20 mouse cellular contexts compared by ENCODE assay signal in genomic region chr11:97626431-97626830, GRCm38 (mm10). TPM values are rescaled to one million over a fixed set of nuclear protein-coding genes. Genes with fewer than 3 reads are reported as not detected.
DNase-seq lines count a peak whose midpoint lies in the region; ATAC-seq lines count a peak whose summit lies in the region.
"Had no signal": no experiment of that assay in that cellular context is flagged by ENCODE, and none has a peak within 500 bp of the region (broad histone marks: within the 10 kb centered on the region; RNA-seq: fewer than 3 reads in every experiment).

No protein-coding gene starts in this region.

- no peak overlapping the region for H3K4me2 ChIP-seq in hindbrain, embryonic 12.5 days (replicated peaks)
- H3K4me2 ChIP-seq in hindbrain, embryonic 16.5 days (ENCODE audit: low read length) = no peak overlapping the region
- H3K4me2 ChIP-seq in limb, embryonic 12.5 days = peak overlapping the region; percentile 83
- H3K4me2 ChIP-seq: hindbrain, embryonic 14.5 days; limb, embryonic 15.5 days had no signal

- DNase-seq in ES-CJ7 (ENCODE audit: low read depth, low spot score) = peak; percentile 66
- DNase-seq in ZHBTc4 (ENCODE audit: low read depth, low spot score) = peak; percentile 46
- no peak for DNase-seq in layer of hippocampus, adult 9-10 months (ENCODE audit: low spot score)
- DNase-seq: adrenal gland, postnatal 14 days; cerebellum, adult 8-10 months; gastrocnemius, postnatal 10 days; heart, adult 2 months had no signal

- H3K36me3 ChIP-seq in hindbrain, embryonic 12.5 days = no peaks in the 10 kb centered on the region
- H3K36me3 ChIP-seq in hindbrain, embryonic 16.5 days (ENCODE audit: control insufficient read depth, insufficient read depth, low read length) = no peaks in the 10 kb centered on the region
- H3K36me3 ChIP-seq in limb, embryonic 12.5 days = no peaks in the 10 kb centered on the region
- H3K36me3 ChIP-seq: limb, embryonic 15.5 days had no signal

- peak overlapping the region; percentile 2; the same call in 1 of the 2 replicates for H3K9ac ChIP-seq in hindbrain, embryonic 12.5 days
- no peak overlapping the region for H3K9ac ChIP-seq in hindbrain, embryonic 16.5 days (ENCODE audit: low read depth, low read length)
- H3K9ac ChIP-seq in limb, embryonic 12.5 days (replicated peaks) = no peak overlapping the region
- H3K9ac ChIP-seq: hindbrain, embryonic 14.5 days; limb, embryonic 15.5 days had no signal

- ATAC-seq in hindbrain, embryonic 12.5 days (ENCODE audit: low FRiP score) = no peak
- no peak for ATAC-seq in hindbrain, embryonic 16.5 days
- no peak for ATAC-seq in limb, embryonic 12.5 days (ENCODE audit: insufficient number of reproducible peaks, insufficient read depth, low FRiP score, low TSS enrichment, low read depth)
- no peak for ATAC-seq in erythroblast, adult 5-6 weeks (replicated peaks; ENCODE audit: low FRiP score, poor library complexity, severe bottlenecking)
- ATAC-seq: activated CD4-positive, CD25-positive, alpha-beta regulatory T cell, adult 4 months had no signal

- H3K27me3 ChIP-seq in hindbrain, embryonic 12.5 days = peaks cover 81% of the 10 kb centered on the region
- H3K27me3 ChIP-seq in hindbrain, embryonic 16.5 days (replicated peaks; ENCODE audit: control insufficient read depth, insufficient read depth, low read length) = peaks cover 53% of the 10 kb centered on the region
- peaks cover 84% of the 10 kb centered on the region for H3K27me3 ChIP-seq in limb, embryonic 12.5 days

- H3K4me3 ChIP-seq in hindbrain, embryonic 12.5 days = no peak overlapping the region
- H3K4me3 ChIP-seq in hindbrain, embryonic 16.5 days (ENCODE audit: low read length) = no peak overlapping the region
- no peak overlapping the region; the same call in 1 of the 2 replicates for H3K4me3 ChIP-seq in limb, embryonic 12.5 days (replicated peaks)
- H3K4me3 ChIP-seq: erythroblast, embryonic 14.5 days; heart, adult 2 months; limb, embryonic 15.5 days; megakaryocyte, embryonic 14.5 days had no signal

- H3K4me1 ChIP-seq in hindbrain, embryonic 12.5 days = peaks cover 29% of the 10 kb centered on the region
- peaks cover 24% of the 10 kb centered on the region for H3K4me1 ChIP-seq in hindbrain, embryonic 16.5 days (ENCODE audit: control insufficient read depth, insufficient read depth, low read depth, low read length)
- peaks cover 39% of the 10 kb centered on the region for H3K4me1 ChIP-seq in limb, embryonic 12.5 days (replicated peaks)

- WGBS in hindbrain, embryonic 12.5 days = 3% methylated on average over 13 of the region's 13 CpGs
- 13% methylated on average over 13 of the region's 13 CpGs for WGBS in hindbrain, embryonic 16.5 days
- 4% methylated on average over 13 of the region's 13 CpGs for WGBS in limb, embryonic 12.5 days

- H3K27ac ChIP-seq in hindbrain, embryonic 12.5 days = no peak overlapping the region
- H3K27ac ChIP-seq in hindbrain, embryonic 16.5 days (ENCODE audit: low read depth, low read length) = no peak overlapping the region
- no peak overlapping the region for H3K27ac ChIP-seq in limb, embryonic 12.5 days
- H3K27ac ChIP-seq: heart, adult 2 months; hindbrain, embryonic 14.5 days; kidney, postnatal 0 days; limb, embryonic 15.5 days had no signal

- H3K9me3 ChIP-seq in hindbrain, embryonic 12.5 days (replicated peaks) = no peaks in the 10 kb centered on the region
- no peaks in the 10 kb centered on the region for H3K9me3 ChIP-seq in hindbrain, embryonic 16.5 days (ENCODE audit: control insufficient read depth, low read length)
- no peaks in the 10 kb centered on the region for H3K9me3 ChIP-seq in limb, embryonic 12.5 days
- H3K9me3 ChIP-seq: limb, embryonic 15.5 days had no signal

RNA-seq across cellular contexts. Expression of gene Epop, which starts 3.1 kb away (rescaled TPM):
- polyA plus RNA-seq in hindbrain, embryonic 12.5 days (2016; fragmentation: Nextera tagmentation; extraction: Ambion mirVana) = 11.2 and 11.7 TPM in 2 replicates
- 1.2 and 1.4 TPM in 2 replicates for polyA plus RNA-seq in hindbrain, embryonic 16.5 days (2015; fragmentation: Nextera tagmentation; extraction: Ambion mirVana)
- polyA plus RNA-seq in limb, embryonic 12.5 days (2016; fragmentation: Nextera tagmentation; extraction: Ambion mirVana) = 16.4 and 16.9 TPM in 2 replicates
- 0.58 TPM in 1 of 2 replicates, not detected in the other for total RNA-seq in erythroblast, adult 5-6 weeks (2015; ENCODE audit: low replicate concordance)
- total RNA-seq in erythroblast, adult 5-6 weeks (2017; ENCODE audit: low replicate concordance) = not detected in 2 replicates

RNA-seq across cellular contexts. Expression of gene Mllt6, which starts 36.8 kb away (rescaled TPM):
- polyA plus RNA-seq in hindbrain, embryonic 12.5 days (2016; fragmentation: Nextera tagmentation; extraction: Ambion mirVana) = 2.9 and 3.5 TPM in 2 replicates
- 3.1 and 3.3 TPM in 2 replicates for polyA plus RNA-seq in hindbrain, embryonic 16.5 days (2015; fragmentation: Nextera tagmentation; extraction: Ambion mirVana)
- 2.8 and 2.9 TPM in 2 replicates for polyA plus RNA-seq in limb, embryonic 12.5 days (2016; fragmentation: Nextera tagmentation; extraction: Ambion mirVana)
- 1.2 and 1.9 TPM in 2 replicates for total RNA-seq in erythroblast, adult 5-6 weeks (2015; ENCODE audit: low replicate concordance)
- 1.5 and 3.9 TPM in 2 replicates for total RNA-seq in erythroblast, adult 5-6 weeks (2017; ENCODE audit: low replicate concordance)

RNA-seq across cellular contexts. Expression of gene Srcin1, which starts 50.4 kb away (rescaled TPM):
- polyA plus RNA-seq in hindbrain, embryonic 12.5 days (2016; fragmentation: Nextera tagmentation; extraction: Ambion mirVana) = 6.3 and 6.7 TPM in 2 replicates
- 8.0 and 8.9 TPM in 2 replicates for polyA plus RNA-seq in hindbrain, embryonic 16.5 days (2015; fragmentation: Nextera tagmentation; extraction: Ambion mirVana)
- polyA plus RNA-seq in limb, embryonic 12.5 days (2016; fragmentation: Nextera tagmentation; extraction: Ambion mirVana) = 0.27 and 0.79 TPM in 2 replicates
- not detected in 2 replicates for total RNA-seq in erythroblast, adult 5-6 weeks (2015; ENCODE audit: low replicate concordance)
- not detected in 2 replicates for total RNA-seq in erythroblast, adult 5-6 weeks (2017; ENCODE audit: low replicate concordance)
- total RNA-seq: common myeloid progenitor, adult 5-6 weeks had no signal
- polyA plus RNA-seq: activated CD4-positive, CD25-positive, alpha-beta regulatory T cell, adult 4 months; erythroblast, embryonic 14.5 days; heart, postnatal 0 days; liver, embryonic 16.5 days had no signal

RNA-seq across cellular contexts. Expression of gene Cisd3, which starts 59.2 kb away (rescaled TPM):
- polyA plus RNA-seq in hindbrain, embryonic 12.5 days (2016; fragmentation: Nextera tagmentation; extraction: Ambion mirVana) = 14.7 and 17.1 TPM in 2 replicates
- 37.2 and 42.4 TPM in 2 replicates for polyA plus RNA-seq in hindbrain, embryonic 16.5 days (2015; fragmentation: Nextera tagmentation; extraction: Ambion mirVana)
- polyA plus RNA-seq in limb, embryonic 12.5 days (2016; fragmentation: Nextera tagmentation; extraction: Ambion mirVana) = 10.0 and 11.3 TPM in 2 replicates
- total RNA-seq in erythroblast, adult 5-6 weeks (2015; ENCODE audit: low replicate concordance) = 2.3 TPM in 1 of 2 replicates, not detected in the other
- 1.7 TPM in 1 of 2 replicates, not detected in the other for total RNA-seq in erythroblast, adult 5-6 weeks (2017; ENCODE audit: low replicate concordance)
- polyA plus RNA-seq: erythroblast, embryonic 14.5 days had no signal
